Mouse (Mus musculus): ENCODE data around the gene Kazald1. TPM values are rescaled to one million over a fixed set of nuclear protein-coding genes. Genes with fewer than 3 reads are reported as not detected.

Kazald1 gene
- polyA plus RNA-seq, 1 experiment = 15.0 TPM

DNA sequence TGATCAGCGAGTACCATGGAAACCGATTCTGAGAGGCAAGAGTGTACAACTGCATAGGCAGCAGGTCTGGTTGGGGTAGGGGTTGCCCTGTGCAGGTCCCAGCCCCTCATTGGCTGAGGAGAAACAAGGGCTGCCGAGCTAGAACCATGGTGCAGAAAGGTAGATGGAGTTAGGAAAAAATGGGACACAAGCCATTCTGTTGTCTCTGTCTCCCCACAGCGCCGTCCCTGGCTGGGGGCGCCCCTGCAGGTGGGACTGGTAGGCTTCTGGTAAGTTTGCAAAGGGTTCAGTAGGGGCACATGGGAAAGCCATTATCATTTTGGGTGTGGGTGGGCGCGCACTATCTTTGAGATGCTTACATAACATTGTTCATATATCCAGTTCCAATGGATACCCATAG is 21.6 kb upstream of the Kazald1 start:
- DNase-seq = no peak
- H3K27ac ChIP-seq (ENCODE audit: insufficient read depth, low read length) = no peak overlapping the region
- no peak overlapping the region for H3K4me3 ChIP-seq (replicated peaks; ENCODE audit: insufficient read depth, low read depth, low read length)
- 89% methylated on average over 8 of the region's 8 CpGs for WGBS
- TF ChIP-seq POLR2A (IDR thresholded peaks at IDR 0.05; ENCODE audit: borderline replicate concordance, insufficient read depth, low read length) (no peak), CTCF (IDR thresholded peaks at IDR 0.05; ENCODE audit: borderline replicate concordance, insufficient read depth, low read depth, low read length) (no peak)
- no peaks in the 10 kb centered on the region for H3K27me3 ChIP-seq (ENCODE audit: control insufficient read depth, insufficient read depth, low read length)
- peaks cover 17% of the 10 kb centered on the region for H3K4me1 ChIP-seq (ENCODE audit: control insufficient read depth, insufficient read depth, low read length)

DNA sequence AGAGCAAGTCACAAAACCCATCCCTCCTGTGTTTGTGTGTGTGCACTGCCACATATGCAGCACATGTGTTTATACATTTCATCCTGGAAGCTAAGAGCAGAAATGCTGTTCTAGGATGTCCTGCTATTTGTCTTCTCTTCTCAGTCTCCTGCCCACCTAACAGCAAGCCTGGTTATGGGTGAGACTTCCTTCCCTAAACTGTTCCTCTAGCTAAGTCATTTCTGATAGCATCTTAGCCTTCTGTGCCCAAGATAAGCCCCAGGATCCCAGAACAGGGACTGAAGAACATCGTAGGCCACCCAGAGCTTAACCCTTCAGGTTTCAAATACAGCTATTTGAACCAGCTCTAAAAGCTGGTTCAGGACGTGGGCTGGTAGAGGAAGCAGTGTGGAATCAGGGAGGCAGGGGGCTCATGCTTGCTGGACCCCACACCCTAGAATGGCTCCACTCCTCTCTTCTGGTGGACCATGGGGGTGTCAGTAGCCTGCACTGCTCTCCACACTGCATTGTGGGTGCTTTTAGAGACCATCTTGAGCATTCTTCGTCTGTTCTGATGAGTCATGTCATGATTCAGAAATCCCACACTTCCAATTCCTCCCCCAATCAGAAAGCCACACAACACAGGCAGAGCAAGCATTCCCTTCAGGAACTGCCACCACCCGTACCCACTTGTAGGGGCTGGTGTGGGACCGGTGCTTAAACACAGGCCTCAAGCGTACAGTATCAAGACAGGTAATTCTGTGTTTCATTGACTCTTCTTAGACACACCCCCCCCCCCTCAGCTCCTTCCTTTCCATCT is 19.9 kb upstream of the Kazald1 start:
- DNase-seq = no peak
- no peak overlapping the region for H3K27ac ChIP-seq (ENCODE audit: insufficient read depth, low read length)
- peaks cover 6% of the 10 kb centered on the region; the same call in 1 of the 2 replicates for H3K4me1 ChIP-seq (ENCODE audit: control insufficient read depth, insufficient read depth, low read length)
- H3K4me3 ChIP-seq (replicated peaks; ENCODE audit: insufficient read depth, low read depth, low read length) = no peak overlapping the region
- 87% methylated on average over 6 of the region's 6 CpGs for WGBS
- TF ChIP-seq CTCF (IDR thresholded peaks at IDR 0.05; ENCODE audit: borderline replicate concordance, insufficient read depth, low read depth, low read length) (no peak), POLR2A (IDR thresholded peaks at IDR 0.05; ENCODE audit: borderline replicate concordance, insufficient read depth, low read length) (no peak)
- H3K27me3 ChIP-seq (ENCODE audit: control insufficient read depth, insufficient read depth, low read length) = no peaks in the 10 kb centered on the region

DNA sequence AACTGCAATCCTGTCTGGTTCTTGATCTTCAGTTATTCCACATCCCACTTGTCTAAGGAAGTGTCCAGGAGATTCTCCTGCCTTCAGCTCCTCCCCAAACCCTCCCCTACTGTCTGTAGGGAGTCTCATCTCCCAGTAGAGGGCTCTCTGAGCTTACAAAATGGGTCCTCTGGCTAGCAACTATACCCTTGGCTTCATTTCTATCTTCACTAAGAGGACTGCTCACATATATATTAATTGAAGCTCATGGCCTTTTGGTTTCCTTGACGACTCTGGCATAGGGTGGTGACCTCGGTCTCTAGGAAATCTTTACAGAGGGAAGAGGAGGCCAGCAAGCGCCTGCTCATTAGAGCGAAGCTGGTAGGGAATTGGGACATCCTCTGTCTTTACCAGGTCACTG is 18.7 kb upstream of the Kazald1 start:
- no peak for DNase-seq
- no peak overlapping the region for H3K27ac ChIP-seq (ENCODE audit: insufficient read depth, low read length)
- H3K4me1 ChIP-seq (ENCODE audit: control insufficient read depth, insufficient read depth, low read length) = peaks cover 6% of the 10 kb centered on the region; the same call in 1 of the 2 replicates
- TF ChIP-seq CTCF (IDR thresholded peaks at IDR 0.05; ENCODE audit: borderline replicate concordance, insufficient read depth, low read depth, low read length) = peak; percentile 45; the same call in 1 of the 2 replicates
- TF ChIP-seq POLR2A (IDR thresholded peaks at IDR 0.05; ENCODE audit: borderline replicate concordance, insufficient read depth, low read length) = no peak
- H3K4me3 ChIP-seq (replicated peaks; ENCODE audit: insufficient read depth, low read depth, low read length) = no peak overlapping the region
- 21% methylated on average over 4 of the region's 4 CpGs for WGBS
- no peaks in the 10 kb centered on the region for H3K27me3 ChIP-seq (ENCODE audit: control insufficient read depth, insufficient read depth, low read length)

DNA sequence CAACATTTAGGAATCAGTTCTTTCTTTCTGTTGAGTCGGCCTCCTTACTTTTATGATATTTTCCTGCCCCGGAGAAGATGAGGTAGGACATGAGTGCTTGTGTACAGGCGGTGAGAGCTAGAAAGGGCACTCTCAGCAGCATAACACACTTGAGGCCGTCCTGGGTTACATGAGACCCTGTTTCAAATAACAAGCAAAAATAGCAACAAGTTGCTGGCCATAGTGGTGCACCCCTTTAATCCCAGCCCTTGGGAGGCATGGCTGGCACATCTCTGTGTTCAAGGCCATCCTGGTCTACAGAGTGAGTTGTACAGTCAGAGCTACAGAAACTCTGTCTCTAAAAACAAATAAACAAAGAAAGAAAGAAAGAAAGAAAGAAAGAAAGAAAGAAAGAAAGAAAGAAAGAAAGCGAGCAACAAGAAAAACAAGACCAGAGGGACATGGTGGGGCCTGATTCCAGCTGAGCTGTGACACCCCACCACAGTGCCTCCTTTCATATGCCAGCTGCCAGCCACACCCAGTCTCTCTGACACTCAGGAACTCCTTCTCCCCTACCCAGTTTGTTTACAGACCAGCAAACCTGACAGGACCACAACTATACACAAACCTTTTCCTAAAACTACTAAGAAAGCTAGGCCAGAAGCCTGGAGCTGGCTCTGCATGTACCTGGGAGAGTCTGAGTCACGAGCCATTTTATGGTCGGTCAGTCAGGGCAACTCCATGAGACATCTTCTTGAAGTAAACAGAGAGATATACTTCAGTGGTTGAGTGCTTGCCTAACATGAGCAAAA is 17.9 kb upstream of the Kazald1 start:
- TF ChIP-seq CTCF (IDR thresholded peaks at IDR 0.05; ENCODE audit: borderline replicate concordance, insufficient read depth, low read depth, low read length) (no peak), POLR2A (IDR thresholded peaks at IDR 0.05; ENCODE audit: borderline replicate concordance, insufficient read depth, low read length) (0 out of 2 replicates have a peak, but pooled peaks have one; percentile 2)
- Histone ChIP-seq H3K4me3 (replicated peaks; ENCODE audit: insufficient read depth, low read depth, low read length) (no peak overlapping the region), H3K4me1 (ENCODE audit: control insufficient read depth, insufficient read depth, low read length) (peaks cover 6% of the 10 kb centered on the region; the same call in 1 of the 2 replicates), H3K27ac (ENCODE audit: insufficient read depth, low read length) (no peak overlapping the region), H3K27me3 (ENCODE audit: control insufficient read depth, insufficient read depth, low read length) (no peaks in the 10 kb centered on the region)
- whole genome bisulfite sequencing = 59% methylated on average over 7 of the region's 7 CpGs
- no peak for DNase-seq

DNA sequence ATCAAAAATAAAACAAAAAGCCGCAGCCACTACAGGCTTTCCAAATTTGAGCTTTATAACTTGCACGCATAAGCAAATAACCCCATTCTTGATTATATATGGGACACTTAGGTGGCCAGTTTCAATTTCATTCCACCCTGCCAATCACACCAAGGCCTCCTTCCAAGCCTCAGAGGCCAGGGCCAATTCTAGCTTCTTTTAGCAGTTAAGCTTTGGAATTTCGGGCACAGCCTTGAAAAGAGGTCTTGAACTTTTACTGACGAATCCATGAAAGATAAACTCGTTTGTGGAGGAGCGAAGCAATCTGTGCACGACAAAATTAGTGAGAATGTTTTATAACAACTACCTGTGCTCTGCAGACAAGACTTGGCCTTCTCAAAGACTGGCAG is 17.3 kb upstream of the Kazald1 start:
- H3K27me3 ChIP-seq (ENCODE audit: control insufficient read depth, insufficient read depth, low read length) = no peaks in the 10 kb centered on the region
- peak overlapping the region; percentile 82 for H3K4me3 ChIP-seq (replicated peaks; ENCODE audit: insufficient read depth, low read depth, low read length)
- H3K27ac ChIP-seq (ENCODE audit: insufficient read depth, low read length) = peak overlapping the region; percentile 92
- 31% methylated on average over 7 of the region's 7 CpGs for WGBS
- TF ChIP-seq POLR2A (IDR thresholded peaks at IDR 0.05; ENCODE audit: borderline replicate concordance, insufficient read depth, low read length) = no peak
- TF ChIP-seq CTCF (IDR thresholded peaks at IDR 0.05; ENCODE audit: borderline replicate concordance, insufficient read depth, low read depth, low read length) = no peak
- H3K4me1 ChIP-seq (ENCODE audit: control insufficient read depth, insufficient read depth, low read length) = peaks cover 6% of the 10 kb centered on the region; the same call in 1 of the 2 replicates
- DNase-seq = no peak

DNA sequence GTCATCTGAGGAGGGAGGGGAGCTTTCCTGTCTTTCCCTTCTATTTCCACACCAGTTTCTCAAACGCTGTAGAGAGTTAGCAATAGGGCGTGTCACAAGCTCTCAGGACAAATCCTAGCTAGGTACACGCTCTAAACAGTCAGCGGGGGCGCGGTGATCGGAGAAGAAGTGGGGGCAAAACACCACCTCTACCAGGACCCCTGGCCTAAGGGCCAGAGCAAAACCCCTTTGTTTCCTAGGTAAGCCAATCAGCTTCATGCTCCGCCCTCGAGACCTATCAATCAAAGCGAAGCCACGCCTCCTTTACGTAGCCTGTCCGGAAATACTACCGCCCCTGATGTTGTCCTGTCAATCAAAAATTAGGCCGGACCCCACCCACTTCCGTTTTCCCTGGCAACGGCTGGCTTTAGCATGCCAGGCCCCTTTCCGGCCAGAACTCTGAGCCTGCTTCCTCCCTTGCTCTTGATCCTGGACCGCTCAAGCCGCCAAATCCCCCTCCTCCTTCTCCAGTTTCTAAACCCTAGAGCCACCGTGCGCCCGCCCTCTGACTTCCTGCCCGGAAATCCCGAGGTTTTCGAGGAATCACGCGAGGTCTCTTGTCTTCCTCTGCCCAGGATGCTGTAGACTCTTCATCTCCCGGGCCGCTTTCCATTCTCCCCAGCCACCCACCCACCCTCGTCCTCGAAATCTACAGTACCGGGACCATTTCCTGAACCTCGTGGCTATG is 16.8 kb upstream of the Kazald1 start:
- under 1% methylated on average over 34 of the region's 34 CpGs for WGBS
- Histone ChIP-seq H3K27ac (ENCODE audit: insufficient read depth, low read length) (peak overlapping the region; percentile 96), H3K4me1 (ENCODE audit: control insufficient read depth, insufficient read depth, low read length) (peaks cover 6% of the 10 kb centered on the region; the same call in 1 of the 2 replicates), H3K27me3 (ENCODE audit: control insufficient read depth, insufficient read depth, low read length) (no peaks in the 10 kb centered on the region), H3K4me3 (replicated peaks; ENCODE audit: insufficient read depth, low read depth, low read length) (peak overlapping the region; percentile 82)
- DNase-seq = peak; percentile 93
- no peak for TF ChIP-seq CTCF (IDR thresholded peaks at IDR 0.05; ENCODE audit: borderline replicate concordance, insufficient read depth, low read depth, low read length)
- TF ChIP-seq POLR2A (IDR thresholded peaks at IDR 0.05; ENCODE audit: borderline replicate concordance, insufficient read depth, low read length) = peak; percentile 61; the same call in 1 of the 2 replicates

DNA sequence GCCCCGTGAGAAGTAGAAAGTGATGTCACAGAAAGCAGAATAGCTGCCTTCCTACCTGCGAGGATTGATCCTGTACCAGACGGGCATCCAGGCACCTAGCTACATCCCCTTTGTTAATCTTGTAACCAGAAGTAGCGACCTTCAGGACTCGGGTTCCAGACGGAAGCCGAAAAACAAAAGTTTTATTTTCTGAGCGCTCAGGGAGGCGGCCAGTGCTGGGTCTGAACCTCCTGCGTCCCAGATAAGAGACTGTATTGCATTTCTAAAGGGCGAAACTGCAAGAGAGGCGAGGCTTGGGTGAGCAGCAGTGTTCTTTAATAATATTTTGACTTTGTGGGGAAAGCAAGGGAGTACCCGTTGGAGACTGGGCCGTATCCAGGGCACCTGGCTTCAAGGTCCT is 16.2 kb upstream of the Kazald1 start:
- peak overlapping the region; percentile 82 for H3K4me3 ChIP-seq (replicated peaks; ENCODE audit: insufficient read depth, low read depth, low read length)
- H3K4me1 ChIP-seq (ENCODE audit: control insufficient read depth, insufficient read depth, low read length) = peaks cover 6% of the 10 kb centered on the region; the same call in 1 of the 2 replicates
- DNase-seq = no peak
- TF ChIP-seq POLR2A (IDR thresholded peaks at IDR 0.05; ENCODE audit: borderline replicate concordance, insufficient read depth, low read length) (no peak), CTCF (IDR thresholded peaks at IDR 0.05; ENCODE audit: borderline replicate concordance, insufficient read depth, low read depth, low read length) (no peak)
- WGBS = under 1% methylated on average over 14 of the region's 14 CpGs
- peak overlapping the region; percentile 96 for H3K27ac ChIP-seq (ENCODE audit: insufficient read depth, low read length)
- no peaks in the 10 kb centered on the region for H3K27me3 ChIP-seq (ENCODE audit: control insufficient read depth, insufficient read depth, low read length)

All from cerebellum, adult 2 months (tissue).